Mouse (Mus musculus): Measurements from ENCODE around the gene Capza1.
A peak's percentile ranks its signal among the peaks of the same experiment; 100 is the strongest.
"Not testable (repeated sequence)": the region's sequence is repeated elsewhere in the genome, so short reads cannot be mapped to it uniquely, and the experiment has no call there.

Capza1 gene

DNA sequence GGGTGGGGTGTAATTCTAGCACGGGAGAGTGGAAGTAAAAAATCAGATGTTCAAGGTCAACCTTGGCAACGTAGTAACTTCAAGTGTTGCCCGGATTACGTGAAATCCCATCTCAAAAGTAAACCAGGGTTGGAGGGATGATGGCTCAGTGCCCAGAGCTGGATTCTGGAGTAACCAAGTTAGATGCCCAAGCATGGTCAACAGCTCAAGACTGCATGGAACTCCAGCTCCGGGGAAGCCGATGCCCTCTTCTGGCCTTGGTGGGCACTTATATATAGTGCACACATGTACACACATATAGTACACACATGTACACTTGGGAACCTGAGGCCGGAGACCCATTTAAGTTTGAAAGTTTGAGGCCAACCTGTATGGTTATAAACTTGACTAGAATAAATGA, 48.2 kb downstream of the Capza1 start:
- DNase-seq: no peak

DNA sequence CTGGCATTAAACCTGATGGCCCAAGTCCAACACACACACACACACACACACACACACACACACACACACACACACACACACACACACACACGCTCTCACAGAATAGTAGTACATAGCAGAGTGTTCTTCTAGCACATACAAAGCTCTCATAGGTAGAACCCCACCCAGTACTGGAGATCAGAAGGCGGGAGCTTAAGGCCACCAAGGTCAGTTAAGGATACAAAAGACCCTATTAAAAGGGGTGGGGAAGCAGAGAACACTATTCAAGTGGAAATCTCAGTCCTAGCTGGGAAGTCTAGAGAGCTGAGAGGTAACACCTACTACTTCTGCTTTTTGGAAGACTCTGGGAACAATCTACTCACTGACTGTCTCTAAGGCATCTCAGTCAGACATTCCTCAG, 49.0 kb downstream of the Capza1 start:
- no peak for DNase-seq

DNA sequence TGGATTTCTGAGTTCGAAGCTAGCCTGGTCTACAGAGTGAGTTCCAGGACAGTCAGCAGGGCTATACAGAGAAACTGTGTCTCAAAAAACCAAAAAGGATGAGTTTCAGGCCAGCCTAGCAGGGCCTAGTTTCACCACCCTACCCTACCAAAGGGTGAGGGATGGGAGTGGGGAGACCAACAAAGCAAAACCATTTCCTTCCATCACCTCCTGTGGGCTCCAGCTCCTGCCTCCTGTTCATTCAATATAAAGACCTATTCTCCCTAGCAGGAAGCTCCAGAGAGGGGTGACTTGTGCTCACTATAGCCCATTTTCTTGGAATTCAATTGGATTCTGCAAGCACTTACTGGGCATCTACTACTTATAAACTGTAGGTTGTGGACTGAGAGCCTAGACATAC, 49.6 kb downstream of the Capza1 start:
- DNase-seq: no peak

DNA sequence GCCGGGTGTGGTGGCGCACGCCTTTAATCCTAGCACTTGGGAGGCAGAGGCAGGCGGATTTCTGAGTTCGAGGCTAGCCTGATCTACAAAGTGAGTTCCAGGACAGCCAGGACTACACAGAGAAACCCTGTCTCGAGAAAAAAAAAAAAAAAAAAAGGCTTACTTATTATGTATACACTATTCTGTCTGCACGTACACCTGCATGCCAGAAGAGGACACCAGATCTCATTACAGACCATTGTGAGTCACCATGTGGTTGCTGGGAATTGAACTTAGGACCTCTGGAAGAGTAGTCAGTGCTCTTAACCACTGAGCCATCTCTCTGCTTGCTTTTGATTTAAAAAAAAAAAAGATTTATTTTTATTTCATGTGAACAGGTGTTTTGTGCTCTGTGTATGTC, 51.1 kb downstream of the Capza1 start:
- DNase-seq: not testable (repeated sequence)

DNA sequence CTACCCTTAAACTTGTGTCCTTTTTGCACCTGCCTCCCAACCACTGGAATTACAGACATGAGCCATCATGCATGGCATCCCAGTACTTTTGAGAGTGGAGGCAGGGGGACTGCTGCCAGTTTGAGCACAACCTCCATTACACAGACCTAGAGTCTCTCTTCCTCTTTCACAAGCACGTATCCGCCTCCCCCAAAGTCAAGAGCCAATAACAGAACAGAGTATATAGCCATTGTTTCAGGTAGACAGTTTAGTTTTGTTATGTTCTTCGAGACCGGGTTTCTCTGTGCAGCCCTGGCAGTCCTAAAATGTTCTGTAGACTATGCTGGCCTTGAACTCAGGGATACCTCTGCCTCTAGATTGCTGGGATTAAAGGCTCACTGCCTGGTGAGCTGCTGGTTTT, 52.1 kb downstream of the Capza1 start:
- DNase-seq: no peak

DNA sequence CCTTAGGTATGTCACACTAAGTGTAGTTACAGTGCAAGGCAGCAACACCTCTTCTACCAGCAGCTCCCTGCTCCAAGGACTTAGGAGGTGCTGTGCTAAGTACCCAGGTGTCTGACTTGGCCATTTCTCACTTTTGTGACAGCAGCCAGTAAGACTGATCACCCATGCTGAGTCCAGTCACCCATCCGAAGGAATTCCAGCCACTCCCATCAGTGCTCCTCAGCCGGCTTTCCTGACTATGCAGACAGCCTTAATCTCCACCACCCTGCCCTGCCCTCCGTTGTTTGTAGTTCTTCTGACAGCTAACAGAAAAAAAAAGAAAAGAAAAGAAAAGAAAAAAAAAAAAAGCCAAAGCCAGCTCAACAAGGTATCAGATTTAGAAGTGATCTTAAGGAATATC, 52.6 kb downstream of the Capza1 start:
- no peak for DNase-seq

DNA sequence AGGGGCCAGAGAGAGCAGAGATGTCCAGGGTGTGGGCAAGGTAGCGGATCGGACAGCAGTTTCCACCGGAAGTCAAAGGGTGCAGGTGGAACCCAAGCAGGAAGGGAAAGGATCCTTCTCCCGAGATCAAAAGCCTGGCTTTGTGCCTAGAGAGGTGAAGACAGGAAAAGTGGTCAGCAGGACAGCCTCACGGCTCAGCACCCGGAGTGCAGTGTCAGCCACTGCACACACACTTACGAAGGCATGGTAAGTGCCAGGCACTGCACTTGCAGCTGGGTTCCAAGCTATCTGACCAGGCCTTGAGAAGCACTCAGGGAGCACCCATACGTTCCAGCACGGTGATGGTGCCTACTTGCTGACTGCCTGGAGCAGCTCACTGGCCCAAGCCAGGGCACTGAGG, 58.8 kb downstream of the Capza1 start:
- DNase-seq: no peak

DNA sequence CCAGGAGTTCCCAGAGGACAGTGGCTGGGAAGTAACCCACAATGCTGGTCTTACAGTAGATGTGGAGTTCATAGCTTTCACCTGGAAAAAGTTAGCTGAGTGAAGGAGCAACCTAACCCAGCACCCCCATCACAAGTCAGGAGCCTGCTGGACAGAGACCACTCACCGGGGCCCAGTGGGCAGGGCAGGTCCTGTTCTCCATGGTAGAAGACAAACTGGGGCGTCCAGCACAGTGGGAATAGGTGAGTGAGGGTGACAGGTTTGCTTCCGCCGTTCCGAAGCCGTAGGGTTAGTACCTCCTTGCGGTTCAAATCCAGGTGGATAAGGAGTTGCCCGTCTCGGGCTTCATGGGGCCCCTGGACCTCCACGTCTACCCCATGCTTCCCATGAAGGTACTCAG, 60.0 kb downstream of the Capza1 start:
- DNase-seq: no peak

DNA sequence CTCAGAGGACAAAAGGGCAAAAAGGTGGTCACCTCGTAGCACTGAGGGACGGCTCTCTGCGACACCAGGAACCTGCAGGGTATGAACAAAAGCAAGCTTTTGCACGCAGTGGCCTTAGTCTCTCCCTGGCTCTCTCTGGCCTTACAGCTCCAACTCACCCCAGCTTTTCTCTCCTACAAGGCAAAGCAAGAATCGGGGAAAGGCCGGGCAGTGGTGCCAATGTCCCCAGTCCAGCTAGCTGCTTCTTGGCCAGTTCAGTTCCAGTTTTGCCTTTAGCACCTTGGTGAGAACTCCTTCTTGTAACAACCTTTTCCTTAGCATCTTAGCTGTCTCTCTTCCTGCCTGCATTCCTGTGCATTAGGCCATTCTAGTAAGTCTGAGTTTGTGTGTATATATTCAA, 62.8 kb downstream of the Capza1 start:
- DNase-seq: no peak

DNA sequence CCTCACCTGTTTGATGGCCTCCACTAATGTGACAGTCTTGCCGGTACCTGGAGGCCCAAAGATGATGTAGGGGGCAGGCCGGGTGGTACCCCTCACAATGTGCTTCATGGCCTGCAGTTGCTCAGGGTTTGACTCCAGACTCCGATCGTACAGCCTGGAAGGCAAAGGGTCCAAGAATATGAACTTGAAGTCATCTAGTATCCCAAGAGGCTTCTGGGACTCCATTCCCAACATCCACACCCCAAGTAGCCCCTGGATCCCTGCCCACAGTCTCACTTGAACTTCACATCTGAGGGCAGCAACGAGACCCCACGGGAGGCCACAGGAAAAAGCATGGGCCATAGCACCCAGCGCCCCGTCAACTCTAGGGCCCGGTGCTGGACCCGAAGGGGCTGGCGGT, 63.6 kb downstream of the Capza1 start:
- no peak for DNase-seq

DNA sequence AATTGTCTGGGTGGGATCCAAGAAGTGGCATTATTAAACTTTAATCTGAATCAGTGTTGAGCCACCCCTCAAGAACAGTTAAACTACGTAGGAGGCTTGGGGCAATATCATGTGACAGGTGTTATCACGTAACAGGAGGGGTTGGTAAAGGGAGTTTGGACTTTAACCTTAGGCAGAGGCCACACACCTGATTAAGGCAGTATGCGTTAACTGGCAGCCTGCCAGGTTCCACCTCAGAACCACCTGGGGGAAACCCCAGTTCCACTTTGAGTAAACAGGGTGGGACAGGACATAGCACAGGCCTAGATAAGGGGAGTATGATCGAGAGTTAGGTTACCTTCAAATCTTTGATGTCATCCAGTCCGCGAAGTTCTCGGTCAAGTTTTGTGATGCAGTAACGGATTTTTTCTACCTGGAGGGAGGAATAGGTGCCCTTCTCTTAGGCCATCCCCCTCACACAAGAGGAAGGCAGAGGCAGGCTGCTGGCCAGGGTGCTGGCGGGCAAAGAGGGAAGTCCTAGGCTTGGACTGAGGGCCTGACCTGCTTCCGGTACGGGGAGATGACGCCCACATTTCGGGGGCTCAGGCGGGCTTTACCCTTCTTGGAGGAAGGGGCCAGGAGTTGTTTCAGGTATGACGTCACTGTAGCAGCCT, 67.7 kb downstream of the Capza1 start:
- peak; percentile 70 for DNase-seq

DNA sequence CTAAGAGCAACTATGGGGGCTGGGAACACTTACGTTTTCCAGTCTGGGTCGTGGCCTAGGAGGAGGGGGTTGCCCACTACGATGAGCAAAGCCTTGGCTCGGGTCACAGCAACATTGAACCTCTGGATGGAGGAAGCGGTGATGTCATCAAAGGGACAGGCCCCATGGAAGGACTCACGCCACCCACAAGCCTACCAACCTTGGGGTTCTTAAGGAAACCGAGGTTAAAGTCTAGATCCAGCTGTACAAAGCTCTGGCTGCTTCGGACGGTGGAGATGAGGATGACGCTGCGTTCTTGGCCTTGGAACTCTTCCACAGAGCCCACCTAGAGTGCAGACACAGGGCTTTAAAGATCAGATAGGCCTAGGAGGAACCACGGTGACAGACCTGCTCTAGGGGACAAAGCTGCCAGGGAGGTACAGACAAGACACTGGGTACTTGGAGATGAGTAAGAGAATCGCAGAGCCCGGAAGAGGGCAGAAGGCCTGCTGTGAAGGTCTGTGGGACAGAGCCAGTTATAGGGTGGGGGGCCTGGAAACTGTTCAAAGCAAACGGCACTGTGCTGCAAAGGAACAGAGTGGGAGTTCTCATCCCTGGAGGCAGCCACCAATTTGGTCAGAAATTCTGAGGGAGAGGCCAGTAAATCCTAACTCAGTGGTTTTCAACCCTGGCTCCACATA, 68.5 kb downstream of the Capza1 start:
- DNase-seq: peak; percentile 18

DNA sequence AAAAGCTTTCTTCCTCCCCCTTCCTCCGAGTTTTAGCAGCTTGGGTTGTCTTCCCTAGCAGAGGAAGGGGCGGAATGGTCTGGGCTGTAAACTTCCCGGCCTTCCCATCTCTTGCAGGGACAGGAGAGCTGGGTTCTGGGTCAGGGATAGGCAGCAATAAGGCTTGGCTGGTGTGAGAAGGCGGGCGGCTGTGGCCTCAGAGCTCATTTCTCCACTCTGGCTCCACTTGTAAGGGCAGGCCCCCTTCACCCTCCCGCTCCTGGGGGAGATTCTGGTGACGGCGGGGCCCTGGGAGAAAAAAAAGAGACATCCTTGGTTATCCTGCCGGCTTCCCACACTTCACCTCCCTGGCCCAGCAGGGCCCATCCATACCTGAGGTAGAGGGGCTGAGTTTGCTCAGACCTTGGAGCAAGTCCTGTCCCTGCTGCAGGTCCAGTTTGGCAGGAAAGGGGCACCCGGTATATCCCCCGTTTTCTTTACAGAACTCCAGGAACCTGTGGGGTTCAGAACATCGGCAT, 69.3 kb downstream of the Capza1 start:
- DNase-seq: no peak

DNA sequence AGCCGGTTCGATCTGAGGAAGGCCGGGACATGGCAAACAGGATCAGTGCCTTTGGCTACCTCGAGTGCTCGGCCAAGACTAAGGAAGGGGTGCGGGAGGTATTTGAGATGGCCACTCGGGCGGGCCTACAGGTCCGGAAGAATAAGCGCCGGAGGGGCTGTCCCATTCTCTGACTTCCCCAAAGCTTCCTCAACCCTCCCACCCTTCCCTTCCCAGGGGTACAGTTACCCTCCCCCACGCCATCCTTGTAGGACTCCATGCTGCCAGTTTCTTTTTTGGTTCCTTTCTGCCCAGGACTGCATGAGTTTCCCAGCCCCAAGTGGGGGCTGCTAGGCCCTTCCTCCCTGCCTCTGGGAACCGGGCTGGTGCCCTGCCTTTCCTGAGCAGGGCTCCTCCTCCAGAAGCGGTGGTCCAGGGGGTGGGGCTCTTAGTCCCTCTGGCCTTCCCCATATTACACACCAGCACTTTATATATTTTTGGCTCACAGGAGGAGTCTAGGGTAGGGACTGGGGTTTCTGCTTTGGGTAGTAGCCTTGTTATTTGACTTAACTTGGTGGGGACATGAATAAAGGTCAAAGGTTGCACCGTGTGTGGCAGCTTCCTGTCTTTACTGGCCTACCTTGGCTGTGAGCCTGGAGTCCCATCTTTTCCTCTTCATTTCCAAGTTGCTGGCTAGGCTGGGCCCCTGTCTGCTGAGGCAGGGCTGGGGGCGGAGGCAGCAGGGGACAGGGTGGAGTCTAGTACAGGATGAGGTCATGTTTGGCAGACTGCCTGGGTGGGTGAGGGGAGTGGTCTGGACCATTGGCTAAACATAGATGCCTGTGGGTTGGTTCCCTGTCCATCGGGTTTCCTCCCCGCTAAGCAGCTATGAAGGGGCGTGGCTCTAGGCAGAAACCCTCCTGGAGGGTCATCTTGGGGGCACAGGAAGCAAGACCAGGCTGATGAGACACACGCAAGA, 70.2 kb downstream of the Capza1 start:
- peak; percentile 95 for DNase-seq

DNA sequence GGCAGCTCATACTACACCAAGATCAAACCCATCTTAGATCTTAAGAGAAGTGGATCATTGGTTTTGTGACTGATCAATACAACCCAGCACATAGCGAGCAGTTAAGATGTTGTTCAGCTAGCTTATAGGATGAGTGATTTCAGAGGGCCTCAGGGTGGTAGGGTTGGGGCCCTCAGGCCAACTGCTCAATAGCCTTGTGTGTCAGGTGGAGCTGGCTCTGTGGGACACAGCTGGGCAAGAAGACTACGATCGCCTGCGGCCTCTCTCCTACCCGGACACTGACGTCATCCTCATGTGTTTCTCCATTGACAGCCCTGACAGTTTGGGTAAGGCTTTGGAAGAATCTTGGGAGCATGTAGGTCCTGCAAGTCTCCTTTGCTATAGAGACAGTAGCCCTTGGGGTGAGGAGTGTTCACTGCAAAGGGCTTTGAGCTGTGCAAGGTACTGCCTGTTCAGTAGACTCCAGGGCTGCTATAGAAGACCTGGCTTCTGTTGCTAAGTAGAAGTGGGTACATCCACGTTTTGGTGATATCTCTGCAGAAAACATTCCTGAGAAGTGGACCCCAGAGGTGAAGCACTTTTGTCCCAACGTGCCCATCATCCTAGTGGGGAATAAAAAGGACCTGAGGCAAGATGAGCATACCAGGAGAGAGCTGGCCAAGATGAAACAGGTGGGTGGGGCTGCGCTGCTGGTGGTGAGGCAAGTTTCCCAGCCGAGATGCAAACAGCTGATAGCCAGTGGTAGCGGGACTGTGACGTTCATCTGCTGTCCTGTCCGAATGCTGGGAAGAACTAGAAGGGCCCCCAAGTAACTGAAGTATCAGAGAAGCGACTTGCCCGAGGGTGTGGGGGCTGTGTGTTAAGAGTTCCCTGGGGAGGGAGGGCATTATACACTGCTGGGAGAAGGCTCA, 71.7 kb downstream of the Capza1 start:
- DNase-seq: no peak

DNA sequence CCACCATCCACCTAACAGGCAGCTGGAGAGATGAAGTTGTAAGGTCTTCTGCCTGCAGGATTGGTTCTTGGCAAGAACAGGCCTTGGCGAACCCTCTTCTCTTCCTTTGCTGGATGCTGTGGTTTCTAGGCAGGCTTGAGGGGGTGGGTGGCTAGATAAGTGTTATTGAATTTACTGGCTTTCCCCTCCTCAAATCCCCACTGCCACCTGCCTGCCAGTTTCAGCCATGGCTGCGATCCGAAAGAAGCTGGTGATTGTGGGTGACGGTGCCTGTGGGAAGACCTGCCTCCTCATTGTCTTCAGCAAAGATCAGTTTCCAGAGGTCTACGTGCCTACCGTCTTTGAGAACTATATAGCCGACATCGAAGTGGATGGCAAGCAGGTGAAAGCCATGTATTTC, 72.6 kb downstream of the Capza1 start:
- DNase-seq: no peak

DNA sequence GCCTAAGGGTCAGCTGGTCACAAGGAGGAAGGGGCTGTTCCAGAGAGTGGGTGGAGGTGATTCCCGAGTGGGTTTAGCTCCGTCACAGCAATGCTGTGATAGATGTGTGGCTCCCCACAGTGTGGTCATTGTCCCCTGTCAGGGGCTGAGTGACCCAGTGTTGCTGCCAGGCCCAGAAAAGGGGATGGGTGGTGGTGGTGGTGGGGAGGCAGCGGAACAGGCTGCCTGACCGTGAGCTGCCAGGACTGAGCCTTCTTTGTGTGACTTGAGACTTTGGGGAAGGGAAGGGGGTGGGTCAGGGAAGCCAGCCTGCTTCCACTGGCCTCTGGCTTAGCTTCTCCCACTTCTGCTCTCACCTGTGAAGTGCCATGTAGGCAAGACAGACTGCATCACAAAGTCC, 73.3 kb downstream of the Capza1 start:
- no peak for DNase-seq

DNA sequence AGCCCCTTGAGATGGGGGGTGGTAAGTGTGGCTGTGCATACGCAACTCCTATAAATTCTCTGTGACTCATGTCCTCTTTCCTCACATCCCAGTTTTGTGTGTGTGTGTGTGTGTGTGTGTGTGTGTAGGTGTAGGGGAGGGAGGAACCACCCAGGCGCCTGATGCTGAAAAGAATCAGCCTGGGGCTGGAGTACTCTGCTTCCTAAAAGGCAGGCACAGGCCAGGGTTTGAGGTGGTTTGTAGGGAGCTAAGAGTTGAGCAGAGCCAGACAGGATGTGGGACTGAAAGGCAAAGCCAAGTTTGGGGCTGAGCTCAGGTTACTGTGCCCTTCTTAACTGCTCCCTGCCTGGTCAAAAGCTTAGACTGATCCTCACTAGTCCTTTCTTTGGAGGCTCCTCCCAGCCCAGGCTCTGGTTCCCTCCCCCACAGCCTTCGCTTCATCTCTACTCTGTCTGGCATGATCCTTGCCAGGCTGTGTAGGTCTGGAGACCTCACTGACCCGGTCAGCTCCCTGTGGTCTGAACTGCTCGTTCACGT, 73.8 kb downstream of the Capza1 start:
- peak; percentile 47 for DNase-seq

DNA sequence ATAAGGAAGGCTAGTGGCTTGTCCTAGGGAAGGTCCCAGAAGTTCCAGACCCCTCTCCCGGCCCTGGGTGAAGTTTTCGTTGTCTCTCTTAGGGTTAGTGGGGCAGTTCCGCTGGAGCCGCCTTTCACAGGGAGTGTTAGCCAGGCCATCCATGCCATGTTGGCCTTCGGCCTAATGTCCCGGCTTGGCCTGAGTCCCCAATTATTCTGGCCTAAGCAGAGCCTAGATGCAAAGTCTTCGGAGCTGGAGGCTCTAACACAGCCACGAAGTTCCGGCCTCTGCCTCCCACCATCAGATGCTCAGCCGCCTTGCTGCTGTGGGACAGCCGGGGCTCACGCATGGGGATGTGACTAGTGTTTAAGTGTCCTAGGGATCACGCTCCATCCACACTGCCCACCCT, 74.5 kb downstream of the Capza1 start:
- peak; percentile 74 for DNase-seq

DNA sequence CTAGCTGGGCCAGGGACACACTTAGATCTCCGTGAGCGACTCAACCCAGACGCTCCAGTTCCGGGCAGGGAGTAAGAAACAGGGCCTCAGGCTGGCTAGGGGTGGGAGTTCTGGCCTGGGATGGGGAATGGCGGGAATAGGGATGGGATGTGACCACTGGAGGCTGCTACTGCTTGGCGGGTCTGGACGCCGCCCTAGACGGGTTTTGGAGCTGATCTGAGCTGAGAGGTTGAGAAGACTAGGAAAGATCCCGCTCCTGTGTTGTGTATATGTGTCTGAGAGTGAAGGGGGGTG, 75.0 kb downstream of the Capza1 start:
- no peak for DNase-seq

DNA sequence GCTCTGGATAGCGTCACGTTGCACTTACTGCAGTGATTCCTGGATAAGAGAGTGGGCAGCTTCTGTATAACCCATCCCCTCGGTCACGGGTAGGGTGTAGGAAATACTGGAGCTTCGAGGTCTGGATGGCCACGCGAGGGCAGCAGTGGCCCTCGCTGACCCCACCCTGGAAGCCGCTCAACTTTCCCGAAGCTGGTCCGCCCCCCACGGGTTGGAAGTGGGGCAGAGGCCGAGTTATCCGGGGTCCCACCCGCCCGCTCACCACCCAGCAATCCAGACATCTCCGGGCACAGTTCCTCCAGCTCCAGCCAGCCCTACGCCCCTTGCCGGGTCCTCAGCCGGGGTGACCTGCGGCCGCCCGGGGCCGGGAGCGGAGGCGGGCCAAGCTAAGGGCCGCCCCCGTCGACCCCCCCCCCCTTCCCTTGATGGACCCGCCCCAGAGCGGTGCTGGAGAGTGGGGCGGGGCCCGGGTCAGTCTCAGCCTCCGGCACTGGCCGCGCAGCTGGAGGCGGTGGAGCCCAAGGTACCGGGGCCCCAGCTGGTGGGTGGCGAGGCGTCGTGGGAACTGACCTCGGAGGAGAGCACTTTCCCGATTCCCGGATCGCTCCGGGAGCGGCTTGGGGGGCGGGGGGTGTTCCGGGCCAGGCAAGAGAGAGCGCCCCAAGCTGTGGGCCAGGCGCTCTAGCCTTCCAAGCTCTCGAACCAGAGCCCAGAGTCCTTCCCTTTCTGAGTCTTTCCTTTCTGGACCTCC, 75.6 kb downstream of the Capza1 start:
- DNase-seq: peak; percentile 90

DNA sequence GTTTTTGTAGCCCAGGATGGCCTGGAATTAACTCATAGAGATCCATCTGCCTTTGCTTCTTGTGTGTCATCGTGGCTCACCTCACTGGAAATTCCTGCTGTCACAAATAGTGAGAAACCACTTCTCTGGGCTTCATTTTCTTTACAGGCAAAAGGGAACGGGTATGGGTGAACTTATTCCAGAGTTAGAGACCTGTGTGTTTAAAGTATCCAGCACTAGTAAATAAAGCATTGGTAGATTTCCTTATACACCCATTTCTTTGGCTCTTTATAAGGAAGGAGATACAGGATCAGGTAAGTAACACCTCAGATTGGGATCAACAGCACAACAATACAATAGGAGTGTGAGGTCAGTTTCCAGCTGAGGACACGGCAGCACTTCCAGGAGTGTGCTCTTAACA, 76.2 kb downstream of the Capza1 start, which contains the start of gene Rhoc:
Gene Rhoc (plus strand): TSS at position 301 of the 400 bp plus-strand sequence.
- DNase-seq: no peak
